ENCODE assay signal across 21 mouse cellular contexts in genomic region chr11:100845793-100846192, GRCm38 (mm10). TPM values are rescaled to one million over a fixed set of nuclear protein-coding genes. Genes with fewer than 3 reads are reported as not detected.
DNase-seq lines count a peak whose midpoint lies in the region; ATAC-seq and TF ChIP-seq lines count a peak whose summit lies in the region.
"Had no signal": no experiment of that assay in that cellular context is flagged by ENCODE, and none has a peak within 500 bp of the region (broad histone marks: within the 10 kb centered on the region; RNA-seq: fewer than 3 reads in every experiment).

No protein-coding gene starts in this region.

- no peaks in the 10 kb centered on the region for H3K36me3 ChIP-seq in hindbrain, embryonic 16.5 days (ENCODE audit: control insufficient read depth, insufficient read depth, low read length)

- no peaks in the 10 kb centered on the region for H3K9me3 ChIP-seq in hindbrain, embryonic 16.5 days (ENCODE audit: control insufficient read depth, low read length)
- H3K9me3 ChIP-seq: heart, embryonic 13.5 days; megakaryocyte, embryonic 14.5 days had no signal

- DNase-seq in gastrocnemius, postnatal 25 days: peak; percentile 47
- DNase-seq in gastrocnemius, postnatal 10 days: no peak
- peak; percentile 84 for DNase-seq in CD4-positive, CD25-positive, alpha-beta regulatory T cell, adult 2 months (ENCODE audit: low read depth, low spot score)
- DNase-seq in thymus, postnatal 10 days (ENCODE audit: low spot score in 2 of 2): peak; percentile 54 to 55
- no peak for DNase-seq in layer of hippocampus, adult 8-10 months (ENCODE audit: low spot score in 2 of 2)
- DNase-seq in left cerebral cortex, adult 2 months (ENCODE audit: extremely low spot score in 1 of 2, low spot score in 2 of 2): no peak
- DNase-seq: adrenal gland, postnatal 14 days; cerebellum, adult 11 months; cerebellum, postnatal 14 days; kidney, adult 2 months; kidney, postnatal 10 days; left cerebral cortex, postnatal 4 days; liver; lung, postnatal 10 days; retina, postnatal 1 day had no signal

- WGBS in hindbrain, embryonic 16.5 days: 80% methylated on average over 6 of the region's 6 CpGs

- no peak overlapping the region for H3K4me3 ChIP-seq in brown adipose tissue, adult 24 weeks (ENCODE audit: insufficient read depth, low read depth, low read length)
- H3K4me3 ChIP-seq in hindbrain, embryonic 16.5 days (ENCODE audit: low read length): no peak overlapping the region
- H3K4me3 ChIP-seq in left cerebral cortex, adult 2 months: no peak overlapping the region
- H3K4me3 ChIP-seq: heart, embryonic 13.5 days; megakaryocyte, embryonic 14.5 days had no signal

- H3K27me3 ChIP-seq in hindbrain, embryonic 16.5 days (replicated peaks; ENCODE audit: control insufficient read depth, insufficient read depth, low read length): no peaks in the 10 kb centered on the region
- H3K27me3 ChIP-seq: heart, embryonic 13.5 days; megakaryocyte, embryonic 14.5 days had no signal

- 0 out of 2 replicates have a peak overlapping the region, but pooled peaks have one; percentile 5 for H3K27ac ChIP-seq in brown adipose tissue, adult 24 weeks (replicated peaks; ENCODE audit: low read depth, low read length)
- H3K27ac ChIP-seq in hindbrain, embryonic 16.5 days (ENCODE audit: low read depth, low read length): no peak overlapping the region
- H3K27ac ChIP-seq in left cerebral cortex, adult 2 months: no peak overlapping the region
- H3K27ac ChIP-seq: heart, embryonic 13.5 days; hindbrain, postnatal 0 days had no signal

- no peak for ATAC-seq in hindbrain, embryonic 16.5 days
- ATAC-seq: hindbrain, postnatal 0 days; midbrain, embryonic 16.5 days had no signal

- no peak for TF ChIP-seq CTCF in left cerebral cortex, adult 2 months (IDR thresholded peaks at IDR 0.05)

- no peak overlapping the region for H3K4me2 ChIP-seq in hindbrain, embryonic 16.5 days (ENCODE audit: low read length)
- H3K4me2 ChIP-seq: heart, embryonic 13.5 days had no signal

- peaks cover 14% of the 10 kb centered on the region; the same call in 1 of the 2 replicates for H3K4me1 ChIP-seq in brown adipose tissue, adult 24 weeks (ENCODE audit: control insufficient read depth, insufficient read depth, insufficient read length, low read length)
- H3K4me1 ChIP-seq in hindbrain, embryonic 16.5 days (ENCODE audit: control insufficient read depth, insufficient read depth, low read depth, low read length): peaks cover 6% of the 10 kb centered on the region

- intact Hi-C loops in left cerebral cortex, adult 2 months (cut with DNase I): no loop called here

- no peak overlapping the region for H3K9ac ChIP-seq in hindbrain, embryonic 16.5 days (ENCODE audit: low read depth, low read length)
- H3K9ac ChIP-seq: heart, embryonic 13.5 days had no signal

RNA-seq across cellular contexts. Expression of gene Stat5b, which starts 4.7 kb away (rescaled TPM):
- total RNA-seq in gastrocnemius, postnatal 25 days (2021): 100 to 1,000 TPM in 1 of 2 experiments, 10 to 100 TPM in 1; 93.2 to 126 TPM
- total RNA-seq in gastrocnemius, postnatal 10 days (2021): 100 to 1,000 TPM; 107 to 114 TPM
- polyA plus RNA-seq in brown adipose tissue, adult 24 weeks (2012; ENCODE audit: insufficient read depth, insufficient read length, missing spikeins): 15.1 and 18.4 TPM in 2 replicates
- 15.0 and 18.9 TPM in 2 replicates for polyA plus RNA-seq in hindbrain, embryonic 16.5 days (2015; fragmentation: Nextera tagmentation; extraction: Ambion mirVana)
- total RNA-seq in layer of hippocampus, adult 8-10 months (2022): 10 to 100 TPM; 13.3 to 18.4 (median 15.6) TPM
- 10 to 100 TPM; 23.6 to 25.0 TPM for total RNA-seq in left cerebral cortex, adult 2 months (2021)

RNA-seq across cellular contexts. Expression of gene Stat5a, which starts 13.4 kb away (rescaled TPM):
- 10 to 100 TPM; 10.9 to 14.8 TPM for total RNA-seq in gastrocnemius, postnatal 25 days (2021)
- 10 to 100 TPM; 29.6 to 32.7 TPM for total RNA-seq in gastrocnemius, postnatal 10 days (2021)
- 18.9 and 34.2 TPM in 2 replicates for polyA plus RNA-seq in brown adipose tissue, adult 24 weeks (2012; ENCODE audit: insufficient read depth, insufficient read length, missing spikeins)
- polyA plus RNA-seq in hindbrain, embryonic 16.5 days (2015; fragmentation: Nextera tagmentation; extraction: Ambion mirVana): 1.8 and 2.4 TPM in 2 replicates
- total RNA-seq in layer of hippocampus, adult 8-10 months (2022): 1 to 10 TPM; 2.5 to 3.8 (median 2.8) TPM
- 1 to 10 TPM; 1.7 to 2.0 TPM for total RNA-seq in left cerebral cortex, adult 2 months (2021)

Comparison
In these comparisons a context has a peak if more than half of its experiments do, and no peak if none do; other contexts are left out.
1. DNase-seq: peak in gastrocnemius, postnatal 25 days (single experiment), CD4-positive, CD25-positive, alpha-beta regulatory T cell, adult 2 months (single experiment) and thymus, postnatal 10 days (2 of 2); none in gastrocnemius, postnatal 10 days (single experiment), layer of hippocampus, adult 8-10 months (0 of 2) and left cerebral cortex, adult 2 months (0 of 2).